Mouse (Mus musculus) ES-E14 (cell line): Measurements from ENCODE around the gene Cd37. TPM values are rescaled to one million over a fixed set of nuclear protein-coding genes. Genes with fewer than 3 reads are reported as not detected.

ENCODE experiments used
- DNase-seq: peaks from one replicate; pipeline ENCODE4 v3.0.0-alpha.2; 2013; ENCODE audit warnings: low read depth, low spot score
- H3K27ac ChIP-seq: 2 replicates; pipeline ENCODE4 v1.5.1; 2012; ENCODE audit warnings: low read depth, mild to moderate bottlenecking, low read length, moderate library complexity, mixed read lengths; ENCODE audit not compliant: poor library complexity, insufficient read depth, severe bottlenecking
- H3K36me3 ChIP-seq: 2 replicates; pipeline ENCODE4 v1.6.1; 2012; ENCODE audit warnings: mild to moderate bottlenecking, low read length, moderate library complexity, mixed read lengths; ENCODE audit not compliant: control insufficient read depth, poor library complexity, insufficient read depth, severe bottlenecking
- H3K4me1 ChIP-seq, 2 experiments: fragments of 150-350 bp in 1 of 2; sonication (generic) in 1 of 2; 2 replicates each; pipeline ENCODE4 v1.6.1; 2012; ENCODE audit warnings: low read length in 2 of 2, mild to moderate bottlenecking in 1 of 2, mixed read lengths in 1 of 2; ENCODE audit not compliant: control insufficient read depth in 2 of 2, insufficient read depth in 2 of 2, poor library complexity in 1 of 2
- H3K4me3 ChIP-seq, 2 experiments: fragments of 150-350 bp in 1 of 2; sonication (generic) in 1 of 2; 2 replicates each; pipeline ENCODE4 v1.5.1; 2012; ENCODE audit warnings: low read length in 2 of 2, low read depth in 1 of 2, mild to moderate bottlenecking in 1 of 2, mixed read lengths in 1 of 2; ENCODE audit not compliant: insufficient read depth in 1 of 2, poor library complexity in 1 of 2, severe bottlenecking in 1 of 2
- H3K9ac ChIP-seq: 2 replicates; pipeline ENCODE4 v1.6.1; 2012; ENCODE audit warnings: low read depth, mild to moderate bottlenecking, low read length, mixed read lengths; ENCODE audit not compliant: poor library complexity, insufficient read depth, severe bottlenecking
- H3K9me3 ChIP-seq: fragments of 150-350 bp; sonication (generic); 2 replicates; pipeline ENCODE4 v1.6.1; 2012; ENCODE audit warnings: low read depth, mild to moderate bottlenecking, low read length; ENCODE audit not compliant: control insufficient read depth, insufficient read depth
- CHD2 ChIP-seq: IDR thresholded peaks from 2 replicates; pipeline ENCODE4 v1.6.1; 2014; ENCODE audit warnings: mild to moderate bottlenecking, low read depth, low read length, inconsistent platforms
- HCFC1 ChIP-seq: IDR thresholded peaks from 2 replicates; pipeline ENCODE4 v1.6.1; 2012; ENCODE audit warnings: low read length, inconsistent platforms, borderline replicate concordance; ENCODE audit not compliant: insufficient read depth
- MAFK ChIP-seq: IDR thresholded peaks from 2 replicates; pipeline ENCODE4 v1.6.1; 2014; ENCODE audit warnings: mild to moderate bottlenecking, low read depth, low read length, inconsistent platforms; ENCODE audit not compliant: insufficient read depth
- ZC3H11A ChIP-seq: IDR thresholded peaks from 2 replicates; pipeline ENCODE4 v1.6.1; 2012; ENCODE audit warnings: low read depth, mild to moderate bottlenecking, inconsistent platforms, low read length, borderline replicate concordance
- ZNF384 ChIP-seq: IDR thresholded peaks from 2 replicates; pipeline ENCODE4 v1.6.1; 2012; ENCODE audit warnings: low read depth, low read length, inconsistent platforms
- in situ Hi-C, 2 experiments: fragments of 600-800 bp; cut with MboI; formaldehyde crosslinking; loops; one replicate each; pipeline ENCODE4 v1.15.1; 2025; ENCODE audit warnings: low sequenced_read_pairs in 2 of 2, inconsistent platforms in 1 of 2; ENCODE audit not compliant: unreplicated experiment in 2 of 2
- total RNA-seq: library from RNA; depleted of rRNA; stranded (reverse); fragments of 300-350 nt; gene quantifications from 2 replicates; pipeline ENCODE4 v1.2.3, GENCODE M21; 2012

The Cd37 gene
- total RNA-seq, 1 experiment = 50.8 TPM

DNA sequence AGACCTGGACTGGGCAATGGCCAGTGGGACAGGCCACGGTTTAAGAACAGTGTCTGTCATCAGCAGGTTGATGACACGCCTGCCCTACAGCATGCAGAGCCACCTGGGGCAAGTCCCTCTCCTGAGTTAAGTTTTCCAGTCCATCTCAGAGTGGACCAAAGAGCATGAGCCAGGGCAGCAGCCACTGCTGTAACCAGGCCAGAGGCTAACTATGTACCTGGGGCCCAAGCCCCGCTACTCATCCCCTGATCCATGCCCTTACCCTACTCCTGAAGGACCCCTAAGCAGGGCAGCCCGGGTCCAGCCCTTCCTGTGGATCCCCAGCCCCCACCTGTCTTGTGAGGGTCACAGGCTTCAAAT, 42.8 kb downstream of the Cd37 start:
- no peak overlapping the region for H3K9ac ChIP-seq
- no peaks in the 10 kb centered on the region for H3K36me3 ChIP-seq
- no peak for TF ChIP-seq MAFK
- no peak for TF ChIP-seq ZC3H11A
- no peak for TF ChIP-seq ZNF384
- TF ChIP-seq CHD2 = no peak
- TF ChIP-seq HCFC1 = no peak
- peaks cover 0 to 18% of the 10 kb centered on the region in 2 experiments; a peak in 1 of 4 replicates for H3K4me1 ChIP-seq
- no peak for DNase-seq
- no peak overlapping the region for H3K4me3 ChIP-seq
- H3K9me3 ChIP-seq = no peaks in the 10 kb centered on the region
- in situ Hi-C loops = no loop called here
- no peak overlapping the region for H3K27ac ChIP-seq

DNA sequence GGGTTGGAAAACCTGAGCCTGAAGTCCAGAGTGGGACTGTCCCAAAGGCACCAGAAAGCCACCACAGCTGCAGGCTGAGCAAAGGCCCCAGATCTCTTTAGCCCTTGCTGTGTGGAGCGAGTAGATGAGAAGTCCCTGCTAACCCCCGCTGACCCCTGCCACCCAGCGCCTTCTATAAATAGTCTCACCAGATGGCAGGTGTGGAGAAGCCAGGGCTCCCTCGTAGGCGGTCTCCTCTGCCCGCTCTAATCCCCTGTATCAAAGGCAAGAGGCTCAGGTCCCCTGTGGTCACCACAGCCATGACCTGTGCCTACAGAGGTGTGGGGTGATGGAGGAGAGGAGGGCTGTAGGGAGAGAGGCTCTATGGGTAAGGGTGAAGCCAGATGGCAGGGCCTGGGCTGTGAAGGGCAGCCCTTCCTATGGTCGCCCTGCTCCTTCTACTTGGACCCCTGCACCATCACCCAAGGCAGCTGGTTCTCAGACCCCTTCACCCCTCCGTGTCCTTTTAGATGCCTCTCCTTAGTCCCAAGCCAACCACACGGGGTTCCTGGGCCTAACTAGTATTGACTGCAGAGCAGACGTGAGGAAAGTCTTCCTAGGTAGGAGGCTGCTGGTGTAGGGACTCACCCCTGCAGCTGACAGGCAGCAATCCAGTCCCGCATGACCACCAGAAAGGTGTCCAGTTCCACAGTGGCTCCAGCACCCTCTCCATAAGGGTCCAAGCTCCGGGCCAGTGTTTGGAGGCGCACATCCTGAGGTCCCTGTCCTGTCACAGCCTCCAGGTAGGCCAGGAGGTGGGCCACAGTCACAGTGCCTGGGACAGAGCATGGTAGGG, 43.4 kb downstream of the Cd37 start:
- no peak overlapping the region for H3K27ac ChIP-seq
- H3K36me3 ChIP-seq = no peaks in the 10 kb centered on the region
- no peaks in the 10 kb centered on the region for H3K9me3 ChIP-seq
- TF ChIP-seq HCFC1 (no peak), ZNF384 (no peak), ZC3H11A (no peak), CHD2 (no peak), MAFK (no peak)
- no peak for DNase-seq
- H3K9ac ChIP-seq = no peak overlapping the region
- in situ Hi-C loops = no loop called here
- H3K4me1 ChIP-seq = peaks cover 0 to 18% of the 10 kb centered on the region in 2 experiments; a peak in 1 of 4 replicates
- H3K4me3 ChIP-seq = no peak overlapping the region

DNA sequence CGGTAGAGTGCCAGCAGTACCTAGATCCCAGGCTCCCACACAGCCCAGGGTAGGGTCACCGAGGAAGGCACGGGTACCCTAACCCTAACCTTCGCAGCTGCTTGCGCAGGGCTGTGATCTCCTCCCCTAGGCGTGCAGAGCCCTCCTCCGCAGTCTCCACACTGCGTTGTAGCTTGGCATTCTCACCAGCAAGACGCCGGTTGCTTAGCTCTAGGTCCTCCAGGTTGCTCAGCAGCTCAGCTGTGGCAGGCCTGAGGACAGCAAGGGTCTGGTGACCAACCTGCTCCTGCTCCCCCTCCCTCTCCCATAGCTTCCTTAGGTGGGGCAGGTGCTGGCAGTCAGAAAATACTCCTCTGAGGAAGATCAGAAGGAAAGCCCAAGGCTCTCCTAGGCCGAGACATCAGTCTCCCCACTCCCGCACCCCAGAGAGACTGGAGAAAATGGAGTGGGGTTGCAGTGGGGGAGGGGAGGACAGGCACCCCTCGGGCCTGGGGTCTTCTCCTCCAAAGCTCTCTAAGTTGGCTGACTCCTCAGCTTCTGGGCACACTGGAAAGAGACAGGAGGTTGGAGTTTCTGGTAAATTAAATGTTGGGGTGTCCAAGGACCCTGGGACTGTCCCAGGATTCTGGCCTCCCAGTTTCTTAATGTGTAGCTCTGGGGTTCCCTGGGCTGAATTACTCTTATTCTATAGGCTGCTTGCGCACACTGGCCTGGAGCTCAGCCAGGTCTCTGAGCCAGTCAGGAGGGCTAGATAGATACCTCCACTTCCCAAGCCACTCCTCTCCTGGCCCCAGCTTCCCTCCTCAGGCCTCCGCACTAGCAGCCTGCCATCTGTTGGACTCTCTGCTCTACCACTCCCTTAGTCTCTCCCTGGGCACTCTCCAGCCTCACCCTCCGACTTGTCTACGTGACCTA, 44.8 kb downstream of the Cd37 start:
- no peak for DNase-seq
- H3K36me3 ChIP-seq = no peaks in the 10 kb centered on the region
- in situ Hi-C loops = no loop called here
- peaks cover 0 to 25% of the 10 kb centered on the region in 2 experiments; a peak in 1 of 4 replicates for H3K4me1 ChIP-seq
- TF ChIP-seq MAFK (no peak), CHD2 (no peak)
- no peaks in the 10 kb centered on the region for H3K9me3 ChIP-seq
- H3K4me3 ChIP-seq = no peak overlapping the region
- H3K9ac ChIP-seq = no peak overlapping the region
- H3K27ac ChIP-seq = no peak overlapping the region

DNA sequence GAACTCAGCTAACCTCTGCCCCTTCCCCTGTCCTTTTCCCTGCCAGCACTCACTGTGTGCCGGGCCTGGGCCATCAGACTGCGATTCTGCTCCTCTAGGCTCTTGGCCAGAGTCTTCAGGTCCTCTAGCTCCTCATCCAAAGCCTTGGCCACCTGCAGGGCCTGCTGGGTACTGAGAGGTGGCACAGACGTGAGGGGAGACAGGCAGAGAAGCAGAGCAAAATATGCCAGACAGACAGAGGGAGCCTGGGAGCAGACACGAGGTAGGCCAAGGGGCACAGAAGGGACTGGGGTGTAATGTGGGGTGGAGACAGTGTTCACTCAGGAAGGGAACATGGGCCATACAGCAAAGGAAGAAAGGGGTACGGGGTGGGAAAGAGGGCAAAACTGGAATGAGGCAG, 45.5 kb downstream of the Cd37 start:
- no peak overlapping the region for H3K27ac ChIP-seq
- H3K4me1 ChIP-seq = peaks cover 0 to 27% of the 10 kb centered on the region in 2 experiments; a peak in 1 of 4 replicates
- H3K9me3 ChIP-seq = no peaks in the 10 kb centered on the region
- TF ChIP-seq ZC3H11A = no peak
- no peak for TF ChIP-seq CHD2
- TF ChIP-seq HCFC1 = no peak
- no peak for TF ChIP-seq ZNF384
- no peak for TF ChIP-seq MAFK
- in situ Hi-C loops = no loop called here
- no peaks in the 10 kb centered on the region for H3K36me3 ChIP-seq
- DNase-seq = no peak
- no peak overlapping the region for H3K4me3 ChIP-seq
- H3K9ac ChIP-seq = no peak overlapping the region
